Mouse (Mus musculus) brain, embryonic 14.5 days (tissue): ENCODE measurements around the gene Sbf2. TPM values are rescaled to one million over a fixed set of nuclear protein-coding genes. Genes with fewer than 3 reads are reported as not detected.

Experiments
- DNase-seq: peaks from one replicate; pipeline ENCODE4 v3.0.0-alpha.2; 2011; ENCODE audit warnings: low read depth
- CTCF ChIP-seq: fragments of 200-500 bp; IDR thresholded peaks from 2 replicates; pipeline ENCODE4 v1.5.1; 2012; ENCODE audit warnings: inconsistent platforms, mild to moderate bottlenecking, moderate library complexity, borderline replicate concordance; ENCODE audit not compliant: insufficient read depth, insufficient read length; ENCODE audit errors: extremely low read depth
- POLR2A ChIP-seq: fragments of 200-500 bp; IDR thresholded peaks from 2 replicates; pipeline ENCODE4 v1.6.1; 2012; ENCODE audit warnings: mild to moderate bottlenecking, inconsistent platforms, borderline replicate concordance; ENCODE audit not compliant: poor library complexity, insufficient read depth, insufficient read length, severe bottlenecking; ENCODE audit errors: extremely low read depth
- polyA plus RNA-seq: library from polyadenylated mRNA; depleted of rRNA; stranded (reverse); fragments of >200 nt; gene quantifications from 2 replicates; pipeline ENCODE4 v1.2.3, GENCODE M21; 2012

The Sbf2 gene
- polyA plus RNA-seq, 1 experiment: 79.0 TPM

DNA sequence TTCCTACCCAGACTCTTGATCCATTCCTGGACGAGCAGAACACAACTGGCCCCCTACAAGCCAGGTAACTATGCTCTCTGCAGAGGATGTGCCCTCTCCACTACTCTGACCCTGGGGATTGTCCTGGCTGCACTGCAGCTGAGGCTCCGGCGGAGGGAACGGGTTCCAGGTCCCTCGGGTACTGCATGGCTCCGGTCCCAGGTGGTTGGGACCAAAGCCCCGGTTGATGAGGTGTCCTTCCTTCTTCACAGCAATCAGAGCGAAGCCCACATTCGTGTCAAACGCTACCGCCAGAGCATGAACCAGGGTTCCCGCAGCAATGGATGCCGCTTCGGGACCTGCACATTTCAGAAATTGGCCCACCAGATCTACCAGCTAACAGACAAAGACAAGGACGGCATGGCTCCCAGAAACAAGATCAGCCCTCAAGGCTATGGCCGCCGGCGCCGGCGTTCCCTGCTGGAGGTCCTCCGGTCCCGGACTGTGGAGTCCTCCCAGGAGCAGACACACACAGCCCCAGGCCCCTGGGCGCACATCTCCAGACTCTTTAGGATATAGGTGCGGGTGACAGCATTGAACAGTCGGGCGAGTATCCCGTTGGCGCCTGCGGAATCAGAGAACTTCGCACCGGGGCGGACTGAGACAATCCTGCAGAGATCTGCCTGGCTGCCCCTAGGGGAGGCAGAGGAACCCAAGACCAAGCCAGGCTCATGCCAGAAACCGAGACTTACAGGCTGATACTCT is 14.1 kb upstream of the Sbf2 start:
- DNase-seq: peak; percentile 56
- no peak for TF ChIP-seq POLR2A
- TF ChIP-seq CTCF: peak; percentile 49; the same call in 1 of the 2 replicates

DNA sequence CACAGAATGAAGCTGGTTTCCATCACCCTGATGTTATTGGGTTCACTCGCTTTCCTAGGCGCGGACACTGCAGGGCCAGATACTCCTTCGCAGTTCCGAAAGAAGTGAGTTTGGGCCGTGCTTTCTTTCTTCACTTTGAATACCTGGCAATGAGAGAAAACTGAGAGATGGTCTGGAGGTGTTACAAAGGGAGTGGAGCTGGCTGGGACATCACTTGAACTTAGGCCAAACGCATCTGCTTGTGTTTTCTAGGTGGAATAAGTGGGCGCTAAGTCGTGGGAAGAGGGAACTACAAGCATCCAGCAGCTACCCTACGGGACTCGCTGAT is 13.5 kb upstream of the Sbf2 start:
- no peak for DNase-seq

DNA sequence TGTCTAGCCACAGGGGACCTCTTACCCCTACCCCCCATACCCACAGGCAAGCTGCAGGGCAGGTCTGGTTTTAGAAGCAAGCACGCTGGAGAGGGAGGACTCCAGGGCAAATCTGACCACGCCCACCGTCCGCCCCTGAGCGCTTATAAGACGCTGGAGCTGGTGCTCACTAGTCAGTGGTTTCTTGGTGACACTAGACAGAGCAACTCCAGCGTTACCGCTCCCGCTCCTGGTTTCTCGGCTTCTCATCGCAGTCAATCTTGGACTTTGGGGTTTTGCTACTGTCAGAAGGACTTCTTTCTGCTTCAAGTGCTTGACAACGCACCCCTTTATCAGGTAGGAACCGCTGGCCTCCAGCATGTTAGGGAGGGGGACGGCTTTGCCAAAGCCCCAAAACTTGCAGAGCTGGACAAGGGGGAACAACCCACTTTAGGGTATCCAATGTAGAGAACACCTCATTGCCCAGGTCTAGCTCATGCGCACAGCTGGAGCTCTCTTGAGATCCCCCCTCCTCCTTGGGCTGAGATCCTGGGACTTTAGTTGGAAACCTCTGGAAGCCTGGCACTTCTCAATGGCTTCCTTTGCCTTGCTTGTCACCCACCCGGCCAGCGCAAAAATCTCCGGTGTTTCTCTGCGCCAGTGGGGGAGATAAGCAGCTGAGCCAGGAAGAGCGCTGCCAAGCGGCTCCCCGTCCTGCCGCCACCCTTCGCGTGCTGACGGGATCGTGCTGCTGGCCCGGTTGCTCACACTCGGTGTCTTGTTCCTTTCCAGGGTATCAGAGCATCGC is 13.0 kb upstream of the Sbf2 start, which contains the start of gene Adm:
TSS of gene Adm (plus strand) at position 176 of the 787 bp plus-strand sequence.
- DNase-seq: peak; percentile 72
- TF ChIP-seq POLR2A (no peak), CTCF (0 out of 2 replicates have a peak, but pooled peaks have one; percentile 0)

More for the DNA sequence above, 13.5 kb upstream of the Sbf2 start:
- 0 out of 2 replicates have a peak, but pooled peaks have one; percentile 0 for TF ChIP-seq CTCF
- TF ChIP-seq POLR2A: no peak

DNA sequence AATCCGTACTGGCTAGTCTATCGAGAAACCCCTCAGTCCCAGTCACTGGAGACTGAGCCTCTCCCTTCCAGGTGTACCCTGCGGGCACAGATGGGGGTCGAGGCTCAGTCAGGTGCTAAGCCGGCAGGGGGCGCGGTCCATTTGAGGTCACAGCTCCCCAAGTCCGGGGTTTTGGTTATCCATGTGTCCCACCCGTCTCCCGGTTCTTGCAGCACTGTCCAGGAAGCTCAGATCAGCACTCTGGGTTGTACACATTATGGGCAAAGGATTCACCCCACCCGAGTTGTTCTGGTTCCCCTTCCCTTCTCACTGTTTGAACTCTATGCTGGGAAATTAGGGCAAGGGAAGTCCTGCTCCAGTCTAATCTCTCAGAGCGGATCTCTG is 12.4 kb upstream of the Sbf2 start:
- TF ChIP-seq POLR2A: no peak
- TF ChIP-seq CTCF: peak; percentile 28; the same call in 1 of the 2 replicates
- DNase-seq: no peak

DNA sequence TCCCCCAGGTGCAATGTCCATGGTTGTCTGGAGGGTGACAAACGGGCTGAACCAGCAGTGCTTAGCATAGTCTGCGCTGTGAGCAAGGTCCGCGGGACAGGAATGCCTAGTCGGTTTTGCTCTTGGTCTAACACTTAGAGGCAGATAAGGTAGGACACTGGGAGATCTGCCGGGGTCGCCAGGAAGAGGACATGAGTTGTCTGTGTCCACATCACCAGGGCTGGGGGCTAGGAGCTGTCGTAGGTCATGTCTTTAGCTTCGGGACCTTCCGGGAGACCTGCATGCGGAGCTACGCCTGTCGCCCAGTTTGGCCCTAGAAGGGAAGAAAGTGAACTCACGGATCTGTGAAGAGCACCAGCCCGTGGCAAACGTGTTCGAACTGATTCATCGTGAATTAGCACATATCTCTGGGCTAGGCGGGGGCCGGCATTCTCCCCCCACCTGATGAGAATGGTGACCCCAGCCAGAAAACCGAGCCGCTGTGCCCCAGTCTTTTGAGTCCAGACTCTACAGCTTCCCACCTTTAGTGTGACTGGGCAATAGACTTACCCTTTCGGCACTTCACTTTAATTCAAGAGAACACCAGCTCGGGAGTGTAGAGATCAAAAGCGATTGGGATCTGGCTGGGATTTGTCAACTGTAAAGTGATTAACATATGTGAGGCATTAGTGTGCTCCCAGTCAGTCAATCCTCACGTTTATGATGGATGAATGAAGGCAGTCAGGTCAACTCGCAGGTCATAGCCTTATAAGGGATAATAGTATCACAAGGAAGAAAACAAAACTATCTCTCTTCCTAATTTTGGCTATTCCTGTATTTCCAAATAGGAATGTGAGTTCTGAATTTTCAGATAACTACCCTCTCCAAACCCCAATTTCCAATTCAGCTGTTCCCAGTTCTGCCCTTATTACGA is 11.7 kb upstream of the Sbf2 start:
- TF ChIP-seq CTCF: no peak
- TF ChIP-seq POLR2A: no peak
- no peak for DNase-seq

DNA sequence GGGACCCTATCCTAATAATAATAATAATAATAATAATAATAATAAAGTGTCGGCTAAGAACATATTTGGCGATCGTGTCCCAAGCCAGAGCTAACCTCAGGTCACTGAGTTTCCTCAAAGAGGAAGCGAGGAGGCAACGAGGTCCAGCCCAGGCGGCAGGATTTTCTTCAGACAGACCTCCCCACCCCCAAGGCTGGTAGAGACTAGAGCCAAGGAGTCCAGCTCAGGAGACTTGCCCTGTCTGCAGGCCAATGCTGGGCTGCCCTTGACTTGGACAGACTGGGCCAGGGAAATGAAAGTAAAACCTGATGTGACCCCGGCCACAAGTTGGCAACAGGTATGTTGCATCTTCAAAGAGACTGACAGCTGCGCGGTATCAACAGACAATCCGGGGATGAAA is 10.8 kb upstream of the Sbf2 start:
- no peak for DNase-seq
- TF ChIP-seq POLR2A: no peak
- TF ChIP-seq CTCF: no peak

DNA sequence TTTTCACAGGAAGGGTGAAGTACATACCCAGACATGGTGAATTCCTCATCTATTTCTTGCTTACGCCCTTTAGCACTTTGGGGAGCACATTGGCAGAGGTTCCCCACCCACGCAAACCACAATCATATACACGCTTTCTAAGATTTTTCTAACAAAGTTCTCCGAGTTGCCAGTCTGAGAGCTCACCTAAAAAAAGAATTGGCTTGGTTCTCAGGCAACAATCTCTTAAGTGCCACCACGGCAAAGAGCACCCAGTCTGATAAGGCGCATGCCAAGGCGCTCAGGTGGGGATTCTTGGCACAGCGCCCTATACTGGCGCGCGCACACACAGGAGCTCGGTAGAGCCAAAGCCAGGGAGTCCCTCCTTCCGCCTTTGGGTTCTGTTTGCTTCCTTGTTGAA is 10.2 kb upstream of the Sbf2 start:
- TF ChIP-seq CTCF: no peak
- no peak for TF ChIP-seq POLR2A
- no peak for DNase-seq

DNA sequence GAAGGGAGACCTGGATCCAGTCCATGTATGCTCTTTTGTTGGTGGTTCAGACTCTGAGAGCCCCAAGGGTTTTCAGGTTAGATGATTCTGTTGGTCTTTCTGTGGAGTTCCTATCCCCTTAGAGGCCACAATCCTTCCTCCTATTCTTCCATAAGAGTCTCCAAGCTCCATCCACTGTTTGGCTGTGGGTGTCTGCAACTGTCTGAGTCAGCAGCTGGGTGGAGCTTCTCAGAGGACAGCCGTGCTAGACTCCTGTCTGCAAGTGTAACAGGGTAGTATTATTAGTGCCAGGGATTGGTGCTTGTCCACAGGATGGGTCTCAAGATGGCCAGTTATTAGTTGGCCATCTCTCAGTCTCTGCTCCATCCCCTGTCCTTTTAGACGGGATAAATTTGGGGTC is 9.3 kb upstream of the Sbf2 start:
- TF ChIP-seq CTCF (no peak), POLR2A (no peak)
- DNase-seq: no peak

DNA sequence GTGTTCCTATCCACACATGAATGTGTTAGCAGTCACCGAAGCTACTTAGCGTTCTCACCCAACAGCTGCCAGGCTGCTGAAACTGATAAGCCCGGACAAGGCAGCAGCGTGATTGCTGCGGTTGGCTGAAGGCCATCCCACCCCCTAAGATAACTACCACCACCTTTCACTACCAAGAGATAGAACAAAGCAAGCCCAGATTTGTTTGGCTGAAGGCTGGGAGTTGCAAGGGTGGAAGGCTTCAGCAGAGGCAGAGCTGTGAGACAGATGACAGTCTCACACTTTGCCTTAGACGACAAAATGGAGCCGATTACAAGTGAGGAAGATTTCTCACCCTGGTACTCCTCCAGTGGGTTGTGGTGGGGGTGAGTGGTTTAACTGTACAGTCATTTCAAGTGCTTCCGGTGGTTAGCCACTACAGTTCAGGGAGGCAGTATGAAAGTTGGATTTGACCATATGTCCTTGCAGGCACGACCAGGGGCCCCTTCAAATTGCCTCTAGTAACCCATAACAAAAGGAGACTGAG is 4.4 kb upstream of the Sbf2 start:
- TF ChIP-seq POLR2A: no peak
- no peak for TF ChIP-seq CTCF
- DNase-seq: peak; percentile 46

DNA sequence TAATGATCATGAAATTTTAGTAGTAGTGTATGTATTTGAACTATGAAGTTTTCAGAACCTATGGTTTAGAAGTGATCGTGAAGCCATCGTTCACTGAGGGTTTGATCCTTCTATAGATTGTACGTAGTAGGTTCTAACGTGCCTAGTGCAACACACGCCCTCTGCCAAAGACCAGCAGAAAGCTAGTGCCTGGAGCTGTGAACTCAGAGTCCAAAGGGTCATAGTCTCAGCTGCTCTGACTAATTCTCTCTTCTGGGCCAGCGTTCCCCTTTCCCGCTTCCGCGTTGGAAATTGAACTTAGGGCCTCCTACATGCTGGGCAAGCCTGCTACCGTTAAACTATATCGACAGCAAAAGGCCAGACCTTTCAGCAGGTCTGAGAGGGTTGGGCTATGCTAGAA is 1.1 kb upstream of the Sbf2 start:
- DNase-seq: no peak
- no peak for TF ChIP-seq POLR2A
- no peak for TF ChIP-seq CTCF
